1 mouse cellular context compared by ENCODE assay signal in the genomic region with DNA sequence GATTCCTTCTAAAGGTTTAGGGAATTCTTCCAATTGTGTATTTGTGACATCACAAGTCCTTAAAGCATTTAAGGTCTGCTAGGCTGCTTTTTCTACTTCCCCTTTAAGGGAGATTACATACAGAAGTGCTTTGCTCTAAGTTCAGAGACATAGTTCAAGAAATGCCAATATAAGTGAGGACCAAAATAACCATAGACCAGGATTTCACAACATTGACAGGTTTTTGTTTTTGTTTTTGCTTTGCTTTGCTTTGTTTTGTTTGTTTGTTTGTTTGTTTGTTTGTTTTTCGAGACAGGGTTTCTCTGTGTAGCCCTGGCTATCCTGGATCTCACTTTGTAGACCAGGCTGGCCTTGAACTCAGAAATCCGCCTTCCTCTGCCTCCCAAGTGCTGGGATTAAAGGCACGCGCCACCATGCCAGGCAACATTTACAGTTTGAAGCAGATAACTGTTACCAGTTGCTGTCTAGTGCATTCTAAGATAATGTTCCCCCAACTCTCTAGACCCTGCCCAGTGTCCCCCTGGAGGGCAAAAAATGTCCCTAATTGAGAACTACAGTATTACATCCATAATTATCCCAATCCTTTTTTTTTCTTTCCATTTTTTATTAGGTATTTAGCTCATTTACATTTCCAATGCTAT.
A peak's percentile ranks its signal among the peaks of the same experiment; 100 is the strongest.
TF ChIP-seq lines count a peak whose summit lies in the region.

No protein-coding gene starts in this region.

TF ChIP-seq in MEL, 35 proteins besides CTCF, POLR2A, EP300 and RAD21:
- 0 out of 2 replicates have a peak, but pooled peaks have one; percentile 29 for TF ChIP-seq MXI1 (IDR thresholded peaks at IDR 0.05; ENCODE audit: low read depth, low read length)
- TF ChIP-seq TCF12 (IDR thresholded peaks at IDR 0.05; ENCODE audit: low read depth, low read length) = peak; percentile 44; the same call in 1 of the 2 replicates
- TF ChIP-seq ETS1 (IDR thresholded peaks at IDR 0.05; ENCODE audit: low read depth, low read length) = peak; percentile 17; the same call in 1 of the 2 replicates
- peak; percentile 32; the same call in 1 of the 2 replicates for TF ChIP-seq GATA1 (IDR thresholded peaks at IDR 0.05; ENCODE audit: low read depth, low read length)
- peak; percentile 88 for TF ChIP-seq TBP (IDR thresholded peaks at IDR 0.05; ENCODE audit: low read depth, low read length)
- TF ChIP-seq MYC (IDR thresholded peaks at IDR 0.05; ENCODE audit: low read depth, low read length) = 0 out of 2 replicates have a peak, but pooled peaks have one; percentile 38
- peak; percentile 72 for TF ChIP-seq SIN3A (IDR thresholded peaks at IDR 0.05; ENCODE audit: low read length)
- peak; percentile 71 for TF ChIP-seq MYB (IDR thresholded peaks at IDR 0.05; ENCODE audit: low read depth, low read length)
